Mouse (Mus musculus): Measurements from ENCODE around the gene Hdac4. TPM values are rescaled to one million over a fixed set of nuclear protein-coding genes. Genes with fewer than 3 reads are reported as not detected.

Gene Hdac4
- polyA plus RNA-seq (2015; fragmentation: Nextera tagmentation; extraction: Ambion mirVana) = 16.3 and 17.1 TPM in 2 replicates

GRCm38 (mm10) chr1:92195360-92196149 lies at the start of gene Hdac4:
TSS of gene Hdac4 (minus strand) at chr1:92195699.
- H3K9ac ChIP-seq (replicated peaks; ENCODE audit: low read depth) = no peak within 1 kb of the TSS
- no peaks in the 10 kb centered on the region for H3K4me1 ChIP-seq (ENCODE audit: insufficient read depth, low read depth, low read length)
- 56% methylated on average over 13 of the region's 13 CpGs for WGBS
- H3K27me3 ChIP-seq (replicated peaks; ENCODE audit: insufficient read depth, low read length) = no peaks in the 10 kb centered on the region
- H3K4me3 ChIP-seq (ENCODE audit: low read depth, low read length) = no peak within 1 kb of the TSS
- H3K9me3 ChIP-seq (ENCODE audit: low read length) = no peaks in the 10 kb centered on the region
- no peak within 1 kb of the TSS for H3K4me2 ChIP-seq (replicated peaks; ENCODE audit: low read depth, low read length)
- no peaks in the 10 kb centered on the region for H3K36me3 ChIP-seq (ENCODE audit: insufficient read depth, low read length)
- TF ChIP-seq CTCF (IDR thresholded peaks at IDR 0.05) (no peak), EP300 (IDR thresholded peaks at IDR 0.05) (no peak)
- no peak within 1 kb of the TSS for H3K27ac ChIP-seq (ENCODE audit: low read length)
- DNase-seq (ENCODE audit: low spot score) = no peak
- ATAC-seq = no peak

- no peak overlapping the region for H3K27ac ChIP-seq (ENCODE audit: low read length)
- DNase-seq (ENCODE audit: low spot score) = no peak
- H3K36me3 ChIP-seq (ENCODE audit: insufficient read depth, low read length) = no peaks in the 10 kb centered on the region
- TF ChIP-seq EP300 (IDR thresholded peaks at IDR 0.05) (no peak), CTCF (IDR thresholded peaks at IDR 0.05) (no peak)
- H3K9ac ChIP-seq (replicated peaks; ENCODE audit: low read depth) = no peak overlapping the region
- H3K4me1 ChIP-seq (ENCODE audit: insufficient read depth, low read depth, low read length) = no peaks in the 10 kb centered on the region
- WGBS = 91% methylated on average over 8 of the region's 8 CpGs
- H3K4me3 ChIP-seq (ENCODE audit: low read depth, low read length) = no peak overlapping the region
- no peak for ATAC-seq
- no peaks in the 10 kb centered on the region; the same call in 1 of the 2 replicates for H3K27me3 ChIP-seq (replicated peaks; ENCODE audit: insufficient read depth, low read length)
- H3K9me3 ChIP-seq (ENCODE audit: low read length) = no peaks in the 10 kb centered on the region
- no peak overlapping the region for H3K4me2 ChIP-seq (replicated peaks; ENCODE audit: low read depth, low read length)
Measured at GRCm38 (mm10) chr1:92243549-92243948, 48.0 kb upstream of the Hdac4 start.

GRCm38 (mm10) chr1:92240072-92240471 lies 44.6 kb upstream of the Hdac4 start:
- 82% methylated on average over 4 of the region's 4 CpGs for WGBS
- Histone ChIP-seq H3K4me1 (ENCODE audit: insufficient read depth, low read depth, low read length) (no peaks in the 10 kb centered on the region), H3K27ac (ENCODE audit: low read length) (no peak overlapping the region), H3K36me3 (ENCODE audit: insufficient read depth, low read length) (no peaks in the 10 kb centered on the region), H3K9ac (replicated peaks; ENCODE audit: low read depth) (no peak overlapping the region), H3K27me3 (replicated peaks; ENCODE audit: insufficient read depth, low read length) (no peaks in the 10 kb centered on the region; the same call in 1 of the 2 replicates), H3K4me2 (replicated peaks; ENCODE audit: low read depth, low read length) (no peak overlapping the region), H3K9me3 (ENCODE audit: low read length) (no peaks in the 10 kb centered on the region), H3K4me3 (ENCODE audit: low read depth, low read length) (no peak overlapping the region)
- no peak for TF ChIP-seq CTCF (IDR thresholded peaks at IDR 0.05)
- TF ChIP-seq EP300 (IDR thresholded peaks at IDR 0.05) = no peak
- DNase-seq (ENCODE audit: low spot score) (no peak), ATAC-seq (no peak)

- no peak for ATAC-seq
- H3K9ac ChIP-seq (replicated peaks; ENCODE audit: low read depth) = no peak overlapping the region
- H3K4me1 ChIP-seq (ENCODE audit: insufficient read depth, low read depth, low read length) = no peaks in the 10 kb centered on the region
- no peaks in the 10 kb centered on the region for H3K9me3 ChIP-seq (ENCODE audit: low read length)
- H3K27me3 ChIP-seq (replicated peaks; ENCODE audit: insufficient read depth, low read length) = no peaks in the 10 kb centered on the region
- no peak for TF ChIP-seq EP300 (IDR thresholded peaks at IDR 0.05)
- no peak for TF ChIP-seq CTCF (IDR thresholded peaks at IDR 0.05)
- DNase-seq (ENCODE audit: low spot score) = no peak
- H3K27ac ChIP-seq (ENCODE audit: low read length) = no peak overlapping the region
- H3K4me2 ChIP-seq (replicated peaks; ENCODE audit: low read depth, low read length) = no peak overlapping the region
- H3K36me3 ChIP-seq (ENCODE audit: insufficient read depth, low read length) = no peaks in the 10 kb centered on the region
- 87% methylated on average over 4 of the region's 4 CpGs for WGBS
- no peak overlapping the region for H3K4me3 ChIP-seq (ENCODE audit: low read depth, low read length)
Measured at GRCm38 (mm10) chr1:92235600-92235999, 40.1 kb upstream of the Hdac4 start.

- TF ChIP-seq EP300 (IDR thresholded peaks at IDR 0.05) = no peak
- TF ChIP-seq CTCF (IDR thresholded peaks at IDR 0.05) = no peak
- Histone ChIP-seq H3K4me1 (ENCODE audit: insufficient read depth, low read depth, low read length) (no peaks in the 10 kb centered on the region), H3K27ac (ENCODE audit: low read length) (no peak overlapping the region), H3K36me3 (ENCODE audit: insufficient read depth, low read length) (no peaks in the 10 kb centered on the region), H3K4me3 (ENCODE audit: low read depth, low read length) (no peak overlapping the region), H3K9ac (replicated peaks; ENCODE audit: low read depth) (no peak overlapping the region), H3K4me2 (replicated peaks; ENCODE audit: low read depth, low read length) (no peak overlapping the region), H3K9me3 (ENCODE audit: low read length) (no peaks in the 10 kb centered on the region), H3K27me3 (replicated peaks; ENCODE audit: insufficient read depth, low read length) (no peaks in the 10 kb centered on the region)
- ATAC-seq (no peak), DNase-seq (ENCODE audit: low spot score) (no peak)
- WGBS = 62% methylated on average over 2 of the region's 2 CpGs
Measured at GRCm38 (mm10) chr1:92225297-92225696, 29.8 kb upstream of the Hdac4 start.

GRCm38 (mm10) chr1:92223956-92224891 lies 28.7 kb upstream of the Hdac4 start:
- 51% methylated on average over 17 of the region's 17 CpGs for WGBS

More at GRCm38 (mm10) chr1:92223956-92224891, 28.7 kb upstream of the Hdac4 start:
- Histone ChIP-seq H3K4me1 (ENCODE audit: insufficient read depth, low read depth, low read length) (no peaks in the 10 kb centered on the region), H3K27ac (ENCODE audit: low read length) (no peak overlapping the region), H3K36me3 (ENCODE audit: insufficient read depth, low read length) (no peaks in the 10 kb centered on the region), H3K9me3 (ENCODE audit: low read length) (no peaks in the 10 kb centered on the region), H3K27me3 (replicated peaks; ENCODE audit: insufficient read depth, low read length) (no peaks in the 10 kb centered on the region), H3K4me2 (replicated peaks; ENCODE audit: low read depth, low read length) (no peak overlapping the region), H3K9ac (replicated peaks; ENCODE audit: low read depth) (no peak overlapping the region), H3K4me3 (ENCODE audit: low read depth, low read length) (no peak overlapping the region)
- DNase-seq (ENCODE audit: low spot score) (no peak), ATAC-seq (no peak)
- TF ChIP-seq CTCF (IDR thresholded peaks at IDR 0.05) (no peak), EP300 (IDR thresholded peaks at IDR 0.05) (no peak)
